Mouse (Mus musculus): ENCODE measurements around the gene Ppp1r12b. TPM values are rescaled to one million over a fixed set of nuclear protein-coding genes. Genes with fewer than 3 reads are reported as not detected.
A peak's percentile ranks its signal among the peaks of the same experiment; 100 is the strongest.

Ppp1r12b gene
- polyA plus RNA-seq, 1 experiment from 2014 or later, result 6.3 TPM

- DNase-seq (ENCODE audit: low spot score) (no peak), ATAC-seq (ENCODE audit: insufficient number of reproducible peaks, low FRiP score, low TSS enrichment, low read depth) (no peak)
- Histone ChIP-seq H3K4me3 (ENCODE audit: low read depth, low read length) (no peak overlapping the region), H3K27ac (replicated peaks; ENCODE audit: low read depth, low read length) (no peak overlapping the region), H3K4me2 (ENCODE audit: low read depth, severe bottlenecking) (no peak overlapping the region), H3K4me1 (ENCODE audit: control insufficient read depth, insufficient read depth, low read length) (no peaks in the 10 kb centered on the region), H3K9ac (ENCODE audit: low read length) (no peak overlapping the region), H3K9me3 (ENCODE audit: control insufficient read depth, low read length) (no peaks in the 10 kb centered on the region), H3K27me3 (ENCODE audit: control insufficient read depth, insufficient read depth, low read length) (no peaks in the 10 kb centered on the region), H3K36me3 (ENCODE audit: control insufficient read depth, insufficient read depth, low read length) (no peaks in the 10 kb centered on the region)
- 63% methylated on average over 7 of the region's 7 CpGs for WGBS
Observed at GRCm38 (mm10) chr1:134960634-134961033, 4.9 kb upstream of the Ppp1r12b start.

- Histone ChIP-seq H3K9me3 (ENCODE audit: control insufficient read depth, low read length) (no peaks in the 10 kb centered on the region), H3K27me3 (ENCODE audit: control insufficient read depth, insufficient read depth, low read length) (no peaks in the 10 kb centered on the region), H3K4me3 (ENCODE audit: low read depth, low read length) (peak overlapping the region; percentile 87), H3K4me1 (ENCODE audit: control insufficient read depth, insufficient read depth, low read length) (no peaks in the 10 kb centered on the region), H3K27ac (replicated peaks; ENCODE audit: low read depth, low read length) (peak overlapping the region; percentile 80), H3K9ac (ENCODE audit: low read length) (peak overlapping the region; percentile 86), H3K4me2 (ENCODE audit: low read depth, severe bottlenecking) (peak overlapping the region; percentile 80), H3K36me3 (ENCODE audit: control insufficient read depth, insufficient read depth, low read length) (no peaks in the 10 kb centered on the region)
- WGBS, result 6% methylated on average over 16 of the region's 16 CpGs
- DNase-seq (ENCODE audit: low spot score) (no peak), ATAC-seq (ENCODE audit: insufficient number of reproducible peaks, low FRiP score, low TSS enrichment, low read depth) (peak; percentile 58; the same call in 1 of the 2 replicates)
Observed at GRCm38 (mm10) chr1:134955050-134955636, 599 bp downstream of the Ppp1r12b start.

- Histone ChIP-seq H3K9me3 (ENCODE audit: control insufficient read depth, low read length) (no peaks in the 10 kb centered on the region), H3K27ac (replicated peaks; ENCODE audit: low read depth, low read length) (no peak overlapping the region), H3K27me3 (ENCODE audit: control insufficient read depth, insufficient read depth, low read length) (no peaks in the 10 kb centered on the region), H3K4me3 (ENCODE audit: low read depth, low read length) (no peak overlapping the region), H3K4me2 (ENCODE audit: low read depth, severe bottlenecking) (no peak overlapping the region), H3K9ac (ENCODE audit: low read length) (no peak overlapping the region), H3K4me1 (ENCODE audit: control insufficient read depth, insufficient read depth, low read length) (no peaks in the 10 kb centered on the region), H3K36me3 (ENCODE audit: control insufficient read depth, insufficient read depth, low read length) (no peaks in the 10 kb centered on the region)
- ATAC-seq (ENCODE audit: insufficient number of reproducible peaks, low FRiP score, low TSS enrichment, low read depth) (no peak), DNase-seq (ENCODE audit: low spot score) (no peak)
- 96% methylated on average over 3 of the region's 3 CpGs for WGBS
Observed at GRCm38 (mm10) chr1:134949946-134950345, 5.8 kb downstream of the Ppp1r12b start.

GRCm38 (mm10) chr1:134947590-134947989 lies 8.2 kb downstream of the Ppp1r12b start:
- H3K4me2 ChIP-seq (ENCODE audit: low read depth, severe bottlenecking), result no peak overlapping the region
- H3K4me1 ChIP-seq (ENCODE audit: control insufficient read depth, insufficient read depth, low read length), result no peaks in the 10 kb centered on the region
- no peaks in the 10 kb centered on the region for H3K27me3 ChIP-seq (ENCODE audit: control insufficient read depth, insufficient read depth, low read length)
- H3K36me3 ChIP-seq (ENCODE audit: control insufficient read depth, insufficient read depth, low read length), result no peaks in the 10 kb centered on the region
- no peak overlapping the region for H3K4me3 ChIP-seq (ENCODE audit: low read depth, low read length)
- no peak for DNase-seq (ENCODE audit: low spot score)
- H3K9ac ChIP-seq (ENCODE audit: low read length), result no peak overlapping the region
- H3K27ac ChIP-seq (replicated peaks; ENCODE audit: low read depth, low read length), result no peak overlapping the region
- WGBS, result 85% methylated on average over 7 of the region's 7 CpGs
- H3K9me3 ChIP-seq (ENCODE audit: control insufficient read depth, low read length), result no peaks in the 10 kb centered on the region
- no peak for ATAC-seq (ENCODE audit: insufficient number of reproducible peaks, low FRiP score, low TSS enrichment, low read depth)

GRCm38 (mm10) chr1:134942898-134943297 lies 12.8 kb downstream of the Ppp1r12b start:
- ATAC-seq (ENCODE audit: insufficient number of reproducible peaks, low FRiP score, low TSS enrichment, low read depth), result no peak
- H3K27ac ChIP-seq (replicated peaks; ENCODE audit: low read depth, low read length), result no peak overlapping the region
- H3K4me1 ChIP-seq (ENCODE audit: control insufficient read depth, insufficient read depth, low read length), result no peaks in the 10 kb centered on the region
- no peak for DNase-seq (ENCODE audit: low spot score)
- no peak overlapping the region for H3K9ac ChIP-seq (ENCODE audit: low read length)
- no peak overlapping the region for H3K4me2 ChIP-seq (ENCODE audit: low read depth, severe bottlenecking)
- 86% methylated on average over 2 of the region's 2 CpGs for WGBS
- H3K9me3 ChIP-seq (ENCODE audit: control insufficient read depth, low read length), result no peaks in the 10 kb centered on the region
- no peaks in the 10 kb centered on the region for H3K27me3 ChIP-seq (ENCODE audit: control insufficient read depth, insufficient read depth, low read length)
- no peaks in the 10 kb centered on the region for H3K36me3 ChIP-seq (ENCODE audit: control insufficient read depth, insufficient read depth, low read length)
- H3K4me3 ChIP-seq (ENCODE audit: low read depth, low read length), result no peak overlapping the region

GRCm38 (mm10) chr1:134940863-134941262 lies 14.9 kb downstream of the Ppp1r12b start:
- H3K36me3 ChIP-seq (ENCODE audit: control insufficient read depth, insufficient read depth, low read length), result no peaks in the 10 kb centered on the region
- H3K4me1 ChIP-seq (ENCODE audit: control insufficient read depth, insufficient read depth, low read length), result no peaks in the 10 kb centered on the region
- H3K27me3 ChIP-seq (ENCODE audit: control insufficient read depth, insufficient read depth, low read length), result no peaks in the 10 kb centered on the region
- DNase-seq (ENCODE audit: low spot score) (no peak), ATAC-seq (ENCODE audit: insufficient number of reproducible peaks, low FRiP score, low TSS enrichment, low read depth) (no peak)
- H3K9me3 ChIP-seq (ENCODE audit: control insufficient read depth, low read length), result no peaks in the 10 kb centered on the region
- no peak overlapping the region for H3K9ac ChIP-seq (ENCODE audit: low read length)
- H3K27ac ChIP-seq (replicated peaks; ENCODE audit: low read depth, low read length), result no peak overlapping the region
- H3K4me3 ChIP-seq (ENCODE audit: low read depth, low read length), result no peak overlapping the region
- WGBS, result 49% methylated on average over 4 of the region's 4 CpGs
- no peak overlapping the region for H3K4me2 ChIP-seq (ENCODE audit: low read depth, severe bottlenecking)

- no peaks in the 10 kb centered on the region for H3K4me1 ChIP-seq (ENCODE audit: control insufficient read depth, insufficient read depth, low read length)
- ATAC-seq (ENCODE audit: insufficient number of reproducible peaks, low FRiP score, low TSS enrichment, low read depth) (no peak), DNase-seq (ENCODE audit: low spot score) (no peak)
- no peaks in the 10 kb centered on the region for H3K36me3 ChIP-seq (ENCODE audit: control insufficient read depth, insufficient read depth, low read length)
- H3K9ac ChIP-seq (ENCODE audit: low read length), result no peak overlapping the region
- H3K9me3 ChIP-seq (ENCODE audit: control insufficient read depth, low read length), result no peaks in the 10 kb centered on the region
- H3K27ac ChIP-seq (replicated peaks; ENCODE audit: low read depth, low read length), result no peak overlapping the region
- 79% methylated on average over 1 of the region's 1 CpGs for WGBS
- H3K27me3 ChIP-seq (ENCODE audit: control insufficient read depth, insufficient read depth, low read length), result no peaks in the 10 kb centered on the region
- no peak overlapping the region for H3K4me2 ChIP-seq (ENCODE audit: low read depth, severe bottlenecking)
- no peak overlapping the region for H3K4me3 ChIP-seq (ENCODE audit: low read depth, low read length)
Observed at GRCm38 (mm10) chr1:134938233-134938632, 17.5 kb downstream of the Ppp1r12b start.

GRCm38 (mm10) chr1:134936335-134936734 lies 19.4 kb downstream of the Ppp1r12b start:
- 88% methylated on average over 6 of the region's 6 CpGs for WGBS
- no peaks in the 10 kb centered on the region for H3K36me3 ChIP-seq (ENCODE audit: control insufficient read depth, insufficient read depth, low read length)
- 0 out of 2 replicates have a peak, but pooled peaks cover 3% of the 10 kb centered on the region for H3K4me1 ChIP-seq (ENCODE audit: control insufficient read depth, insufficient read depth, low read length)
- DNase-seq (ENCODE audit: low spot score), result no peak
- no peaks in the 10 kb centered on the region for H3K9me3 ChIP-seq (ENCODE audit: control insufficient read depth, low read length)
- no peak for ATAC-seq (ENCODE audit: insufficient number of reproducible peaks, low FRiP score, low TSS enrichment, low read depth)
- no peak overlapping the region for H3K4me2 ChIP-seq (ENCODE audit: low read depth, severe bottlenecking)
- H3K27me3 ChIP-seq (ENCODE audit: control insufficient read depth, insufficient read depth, low read length), result no peaks in the 10 kb centered on the region
- no peak overlapping the region for H3K27ac ChIP-seq (replicated peaks; ENCODE audit: low read depth, low read length)
- no peak overlapping the region for H3K4me3 ChIP-seq (ENCODE audit: low read depth, low read length)
- no peak overlapping the region for H3K9ac ChIP-seq (ENCODE audit: low read length)

- H3K9ac ChIP-seq (ENCODE audit: low read length), result no peak overlapping the region
- H3K27me3 ChIP-seq (ENCODE audit: control insufficient read depth, insufficient read depth, low read length), result no peaks in the 10 kb centered on the region
- no peak overlapping the region for H3K27ac ChIP-seq (replicated peaks; ENCODE audit: low read depth, low read length)
- DNase-seq (ENCODE audit: low spot score) (peak; percentile 26), ATAC-seq (ENCODE audit: insufficient number of reproducible peaks, low FRiP score, low TSS enrichment, low read depth) (no peak)
- 51% methylated on average over 7 of the region's 7 CpGs for WGBS
- no peak overlapping the region for H3K4me3 ChIP-seq (ENCODE audit: low read depth, low read length)
- no peaks in the 10 kb centered on the region for H3K9me3 ChIP-seq (ENCODE audit: control insufficient read depth, low read length)
- 0 out of 2 replicates have a peak, but pooled peaks cover 3% of the 10 kb centered on the region for H3K4me1 ChIP-seq (ENCODE audit: control insufficient read depth, insufficient read depth, low read length)
- no peak overlapping the region for H3K4me2 ChIP-seq (ENCODE audit: low read depth, severe bottlenecking)
- no peaks in the 10 kb centered on the region for H3K36me3 ChIP-seq (ENCODE audit: control insufficient read depth, insufficient read depth, low read length)
Observed at GRCm38 (mm10) chr1:134932431-134932830, 23.3 kb downstream of the Ppp1r12b start.

All from limb, embryonic 11.5 days (tissue).